Mouse (Mus musculus): ENCODE measurements around the gene Polr3e. TPM values are rescaled to one million over a fixed set of nuclear protein-coding genes. Genes with fewer than 3 reads are reported as not detected.
"Not testable (repeated sequence)": the region's sequence is repeated elsewhere in the genome, so short reads cannot be mapped to it uniquely, and the experiment has no call there.

Polr3e gene
- total and polyA plus RNA-seq, 3 experiments = 6.1 to 8.3 (median 8.0) TPM

GRCm38 (mm10) chr7:120897711-120898335, 19.7 kb upstream of the Polr3e start:
- no peak overlapping the region for H3K9ac ChIP-seq (ENCODE audit: low read depth, low read length)
- no peaks in the 10 kb centered on the region for H3K79me2 ChIP-seq (replicated peaks; ENCODE audit: control insufficient read depth, insufficient read depth, low read length)
- H3K27ac ChIP-seq = no peak overlapping the region
- no peak for TF ChIP-seq CTCF (IDR thresholded peaks at IDR 0.05)
- TF ChIP-seq POLR2A (IDR thresholded peaks at IDR 0.05; ENCODE audit: insufficient read depth, low read depth, low read length) = no peak
- TF ChIP-seq EP300 (IDR thresholded peaks at IDR 0.05; ENCODE audit: insufficient read depth, low read depth, low read length) = no peak
- no peak for DNase-seq
- 64% methylated on average over 9 of the region's 9 CpGs for WGBS
- H3K36me3 ChIP-seq (ENCODE audit: control insufficient read depth, insufficient read depth, low read length) = peaks cover 2% of the 10 kb centered on the region; the same call in 1 of the 2 replicates
- no peaks in the 10 kb centered on the region for H3K27me3 ChIP-seq (ENCODE audit: control insufficient read depth, insufficient read depth, low read length)
- intact Hi-C loops (cut with DNase I) = no loop called here
- no peaks in the 10 kb centered on the region; the same call in 1 of the 2 replicates for H3K4me1 ChIP-seq (ENCODE audit: control insufficient read depth, insufficient read depth, low read length)
- H3K4me3 ChIP-seq = no peak overlapping the region

GRCm38 (mm10) chr7:120900191-120900590, 17.4 kb upstream of the Polr3e start:
- H3K4me1 ChIP-seq (ENCODE audit: control insufficient read depth, insufficient read depth, low read length) = no peaks in the 10 kb centered on the region; the same call in 1 of the 2 replicates
- no peaks in the 10 kb centered on the region for H3K27me3 ChIP-seq (ENCODE audit: control insufficient read depth, insufficient read depth, low read length)
- TF ChIP-seq POLR2A (IDR thresholded peaks at IDR 0.05; ENCODE audit: insufficient read depth, low read depth, low read length) (no peak), CTCF (IDR thresholded peaks at IDR 0.05) (no peak), EP300 (IDR thresholded peaks at IDR 0.05; ENCODE audit: insufficient read depth, low read depth, low read length) (no peak)
- DNase-seq = no peak
- no peak overlapping the region for H3K27ac ChIP-seq
- no peak overlapping the region for H3K4me3 ChIP-seq
- 58% methylated on average over 4 of the region's 4 CpGs for WGBS
- no peak overlapping the region for H3K9ac ChIP-seq (ENCODE audit: low read depth, low read length)
- no peaks in the 10 kb centered on the region for H3K79me2 ChIP-seq (replicated peaks; ENCODE audit: control insufficient read depth, insufficient read depth, low read length)
- H3K36me3 ChIP-seq (ENCODE audit: control insufficient read depth, insufficient read depth, low read length) = peaks cover 2% of the 10 kb centered on the region; the same call in 1 of the 2 replicates
- intact Hi-C loops (cut with DNase I) = no loop called here

DNA sequence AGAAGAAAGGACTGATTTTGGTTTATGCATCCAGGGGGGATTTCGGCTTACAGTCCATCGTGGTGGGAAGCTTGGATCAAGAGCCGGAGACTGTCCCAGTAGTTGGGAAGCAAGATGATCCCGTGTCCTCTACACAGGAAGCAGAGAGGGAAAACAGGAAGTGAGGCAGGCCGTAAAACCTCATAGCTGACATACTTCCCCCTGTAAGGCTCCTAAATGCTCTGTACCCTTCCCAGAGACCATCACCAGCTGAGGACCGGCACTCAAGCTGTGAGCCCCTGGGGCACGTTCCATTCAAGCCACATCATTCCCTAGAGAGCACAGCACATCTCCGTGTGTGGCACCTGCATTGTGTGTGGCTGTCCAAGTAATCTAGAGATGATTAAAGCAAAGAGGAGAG, 15.8 kb upstream of the Polr3e start:
- intact Hi-C loops (cut with DNase I) = no loop called here
- Histone ChIP-seq H3K9ac (ENCODE audit: low read depth, low read length) (no peak overlapping the region), H3K79me2 (replicated peaks; ENCODE audit: control insufficient read depth, insufficient read depth, low read length) (no peaks in the 10 kb centered on the region), H3K4me1 (ENCODE audit: control insufficient read depth, insufficient read depth, low read length) (no peaks in the 10 kb centered on the region; the same call in 1 of the 2 replicates), H3K27me3 (ENCODE audit: control insufficient read depth, insufficient read depth, low read length) (no peaks in the 10 kb centered on the region), H3K27ac (no peak overlapping the region), H3K36me3 (ENCODE audit: control insufficient read depth, insufficient read depth, low read length) (peaks cover under 1% of the 10 kb centered on the region; the same call in 1 of the 2 replicates), H3K4me3 (no peak overlapping the region)
- 51% methylated on average over 8 of the region's 8 CpGs for WGBS
- TF ChIP-seq POLR2A (IDR thresholded peaks at IDR 0.05; ENCODE audit: insufficient read depth, low read depth, low read length) (no peak), CTCF (IDR thresholded peaks at IDR 0.05) (no peak), EP300 (IDR thresholded peaks at IDR 0.05; ENCODE audit: insufficient read depth, low read depth, low read length) (no peak)
- DNase-seq = no peak

DNA sequence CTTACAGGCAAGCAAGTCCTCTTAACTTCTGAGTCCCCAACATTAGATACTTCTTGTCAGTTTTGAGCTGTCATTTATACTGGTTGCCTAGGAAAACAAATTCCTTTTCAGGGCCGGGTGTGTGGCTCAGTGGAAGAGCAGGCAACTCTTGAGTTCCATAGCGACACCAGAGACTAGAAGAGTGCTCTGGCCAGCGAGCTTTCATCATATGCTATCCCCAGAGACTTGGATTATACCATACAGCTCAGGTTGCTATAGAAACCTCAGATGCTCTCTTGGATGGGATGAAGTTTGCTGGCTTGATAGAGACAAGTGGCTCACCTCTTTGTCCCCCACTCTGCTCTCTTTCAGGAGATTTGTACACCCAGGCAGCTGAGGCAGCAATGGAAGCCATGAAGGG, 14.6 kb upstream of the Polr3e start:
- Histone ChIP-seq H3K27ac (no peak overlapping the region), H3K79me2 (replicated peaks; ENCODE audit: control insufficient read depth, insufficient read depth, low read length) (no peaks in the 10 kb centered on the region), H3K36me3 (ENCODE audit: control insufficient read depth, insufficient read depth, low read length) (no peaks in the 10 kb centered on the region; the same call in 1 of the 2 replicates), H3K4me1 (ENCODE audit: control insufficient read depth, insufficient read depth, low read length) (no peaks in the 10 kb centered on the region; the same call in 1 of the 2 replicates), H3K4me3 (no peak overlapping the region), H3K9ac (ENCODE audit: low read depth, low read length) (no peak overlapping the region), H3K27me3 (ENCODE audit: control insufficient read depth, insufficient read depth, low read length) (no peaks in the 10 kb centered on the region)
- TF ChIP-seq EP300 (IDR thresholded peaks at IDR 0.05; ENCODE audit: insufficient read depth, low read depth, low read length) = no peak
- TF ChIP-seq POLR2A (IDR thresholded peaks at IDR 0.05; ENCODE audit: insufficient read depth, low read depth, low read length) = no peak
- TF ChIP-seq CTCF (IDR thresholded peaks at IDR 0.05) = no peak
- intact Hi-C loops (cut with DNase I) = no loop called here
- DNase-seq = no peak
- 80% methylated on average over 3 of the region's 3 CpGs for WGBS

- not testable (repeated sequence) for H3K9ac ChIP-seq (ENCODE audit: low read depth, low read length); H3K27ac ChIP-seq; H3K4me1 ChIP-seq (ENCODE audit: control insufficient read depth, insufficient read depth, low read length); H3K27me3 ChIP-seq (ENCODE audit: control insufficient read depth, insufficient read depth, low read length); DNase-seq; H3K79me2 ChIP-seq (replicated peaks; ENCODE audit: control insufficient read depth, insufficient read depth, low read length); H3K36me3 ChIP-seq (ENCODE audit: control insufficient read depth, insufficient read depth, low read length); H3K4me3 ChIP-seq
- intact Hi-C loops (cut with DNase I) = loop anchor here (10.0 kb wide), 2 partner anchors 235 to 275 kb away; partner anchors contain the start of genes Mosmo, Pdzd9 and Uqcrc2
- 65% methylated on average over 3 of the region's 3 CpGs for WGBS
- TF ChIP-seq CTCF (IDR thresholded peaks at IDR 0.05) = peak; percentile 40
Observed at GRCm38 (mm10) chr7:120910172-120910571, 7.4 kb upstream of the Polr3e start.

DNA sequence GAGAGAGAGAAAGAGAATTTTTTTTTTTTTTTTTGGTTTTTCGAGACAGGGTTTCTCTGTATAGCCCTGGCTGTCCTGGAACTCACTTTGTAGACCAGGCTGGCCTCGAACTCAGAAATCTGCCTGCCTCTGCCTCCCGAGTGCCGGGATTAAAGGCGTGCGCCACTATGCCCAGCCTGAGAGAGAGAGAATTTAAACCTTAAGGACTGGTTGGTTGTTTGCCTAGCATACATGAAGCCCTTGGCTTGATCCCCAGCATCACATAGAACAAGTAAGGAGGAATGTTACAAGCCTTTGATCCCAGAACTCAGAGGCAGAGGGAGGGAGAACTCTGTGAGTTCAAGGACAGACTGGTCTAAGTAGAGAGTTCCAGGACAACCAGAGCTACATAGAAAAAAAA, 6.3 kb upstream of the Polr3e start:
- intact Hi-C loops (cut with DNase I) = loop anchor here (10.0 kb wide), 2 partner anchors 236 to 276 kb away; partner anchors contain the start of genes Mosmo, Pdzd9 and Uqcrc2
- not testable (repeated sequence) for H3K36me3 ChIP-seq (ENCODE audit: control insufficient read depth, insufficient read depth, low read length); H3K4me1 ChIP-seq (ENCODE audit: control insufficient read depth, insufficient read depth, low read length); H3K27ac ChIP-seq; H3K4me3 ChIP-seq; H3K27me3 ChIP-seq (ENCODE audit: control insufficient read depth, insufficient read depth, low read length); DNase-seq; H3K9ac ChIP-seq (ENCODE audit: low read depth, low read length); H3K79me2 ChIP-seq (replicated peaks; ENCODE audit: control insufficient read depth, insufficient read depth, low read length)
- 83% methylated on average over 6 of the region's 6 CpGs for WGBS
